In the genomic region with DNA sequence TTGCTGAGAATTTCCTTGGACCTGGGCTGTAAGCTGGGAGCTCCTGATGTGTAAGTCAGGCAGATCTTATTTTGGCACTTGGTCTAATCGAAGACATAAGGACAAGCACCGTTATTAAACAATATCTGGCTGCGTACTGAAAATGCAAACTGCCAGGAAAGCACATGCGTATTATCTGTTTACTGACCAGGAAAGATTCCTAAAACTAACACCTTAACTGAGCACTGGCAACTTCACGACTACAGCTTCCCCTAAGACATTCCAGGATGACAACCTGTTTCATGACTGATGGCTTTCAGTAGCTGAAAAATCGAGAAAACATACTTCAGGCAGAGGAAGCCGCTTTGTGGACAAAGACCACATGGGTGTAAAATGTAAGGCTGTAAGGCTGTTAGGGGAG, we compare ENCODE assay signal across 9 mouse cellular contexts. TPM values are rescaled to one million over a fixed set of nuclear protein-coding genes. Genes with fewer than 3 reads are reported as not detected.
DNase-seq lines count a peak whose midpoint lies in the region; ATAC-seq and TF ChIP-seq lines count a peak whose summit lies in the region.
"Had no signal": no experiment of that assay in that cellular context is flagged by ENCODE, and none has a peak within 500 bp of the region (broad histone marks: within the 10 kb centered on the region; RNA-seq: fewer than 3 reads in every experiment).

No protein-coding gene starts in this region.

- TF ChIP-seq CTCF in G1E (IDR thresholded peaks at IDR 0.05; ENCODE audit: low read depth, low read length), result no peak
- TF ChIP-seq CTCF in heart, postnatal 0 days (IDR thresholded peaks at IDR 0.05; ENCODE audit: low read depth), result no peak

- H3K9me3 ChIP-seq in heart, embryonic 13.5 days, result no peaks in the 10 kb centered on the region
- no peaks in the 10 kb centered on the region for H3K9me3 ChIP-seq in G1E (replicated peaks)
- no peaks in the 10 kb centered on the region for H3K9me3 ChIP-seq in heart, postnatal 0 days (replicated peaks; ENCODE audit: control insufficient read depth, low read length)
- no peaks in the 10 kb centered on the region for H3K9me3 ChIP-seq in midbrain, embryonic 10.5 days (replicated peaks)

- no peak for DNase-seq in heart, postnatal 36 days
- no peak for DNase-seq in G1E (ENCODE audit: low spot score)
- DNase-seq in heart, postnatal 0 days (ENCODE audit: low spot score), result no peak
- DNase-seq in midbrain, embryonic 10.5 days (ENCODE audit: low spot score), result no peak
- DNase-seq in ovary, postnatal 36 days (ENCODE audit: low spot score), result no peak
- DNase-seq in thymus, postnatal 36 days, result no peak
- no peak for DNase-seq in cerebellum, adult 8-10 months

- H3K4me3 ChIP-seq in heart, embryonic 13.5 days, result peak overlapping the region; percentile 99
- H3K4me3 ChIP-seq in G1E (ENCODE audit: low read depth, low read length), result peak overlapping the region; percentile 98
- H3K4me3 ChIP-seq in heart, postnatal 0 days (ENCODE audit: low read depth, low read length), result peak overlapping the region; percentile 94
- H3K4me3 ChIP-seq in midbrain, embryonic 10.5 days, result peak overlapping the region; percentile 84

- peaks cover 37% of the 10 kb centered on the region for H3K4me1 ChIP-seq in heart, embryonic 13.5 days
- H3K4me1 ChIP-seq in G1E (ENCODE audit: insufficient read depth, low read depth, low read length), result peaks cover 23% of the 10 kb centered on the region
- H3K4me1 ChIP-seq in heart, postnatal 0 days (ENCODE audit: control insufficient read depth, insufficient read depth), result peaks cover 20% of the 10 kb centered on the region
- peaks cover 15% of the 10 kb centered on the region for H3K4me1 ChIP-seq in midbrain, embryonic 10.5 days

- H3K9ac ChIP-seq in heart, embryonic 13.5 days, result peak overlapping the region; percentile 79
- H3K9ac ChIP-seq in heart, postnatal 0 days (replicated peaks; ENCODE audit: low read depth, low read length), result peak overlapping the region; percentile 70

- 31% methylated on average over 7 of the region's 7 CpGs for WGBS in heart, embryonic 13.5 days
- WGBS in heart, postnatal 0 days, result 33% methylated on average over 7 of the region's 7 CpGs
- 43% methylated on average over 7 of the region's 7 CpGs for WGBS in midbrain, embryonic 10.5 days

- ATAC-seq in heart, embryonic 13.5 days (ENCODE audit: extremely low read depth, insufficient number of reproducible peaks, low FRiP score, low TSS enrichment), result no peak
- no peak for ATAC-seq in G1E (ENCODE audit: extremely low read depth, insufficient number of reproducible peaks, low FRiP score, poor library complexity, severe bottlenecking)
- no peak for ATAC-seq in heart, postnatal 0 days (ENCODE audit: insufficient read depth, low read depth)

- peak overlapping the region; percentile 83 for H3K4me2 ChIP-seq in heart, embryonic 13.5 days
- H3K4me2 ChIP-seq in heart, postnatal 0 days (ENCODE audit: low read depth, low read length), result peak overlapping the region; percentile 60

- no peaks in the 10 kb centered on the region for H3K36me3 ChIP-seq in heart, embryonic 13.5 days
- H3K36me3 ChIP-seq in G1E (replicated peaks), result peaks cover 7% of the 10 kb centered on the region
- no peaks in the 10 kb centered on the region for H3K36me3 ChIP-seq in heart, postnatal 0 days (replicated peaks; ENCODE audit: control insufficient read depth, insufficient read depth, low read length)
- H3K36me3 ChIP-seq in midbrain, embryonic 10.5 days, result 0 out of 2 replicates have a peak, but pooled peaks cover 2% of the 10 kb centered on the region

- no peaks in the 10 kb centered on the region for H3K27me3 ChIP-seq in heart, embryonic 13.5 days (replicated peaks)
- peaks cover 6% of the 10 kb centered on the region for H3K27me3 ChIP-seq in G1E (ENCODE audit: insufficient read depth, low read length)
- H3K27me3 ChIP-seq in heart, postnatal 0 days (ENCODE audit: control insufficient read depth, insufficient read depth, low read length), result no peaks in the 10 kb centered on the region
- H3K27me3 ChIP-seq in midbrain, embryonic 10.5 days (ENCODE audit: low read depth, poor library complexity, severe bottlenecking), result no peaks in the 10 kb centered on the region

- intact Hi-C loops in heart, postnatal 36 days (cut with DNase I), result loop anchor here (5.0 kb wide), 2 partner anchors 85 to 135 kb away; partner anchors contain the start of gene Flnc

- no peak for TF ChIP-seq EP300 in heart, postnatal 0 days (IDR thresholded peaks at IDR 0.05; ENCODE audit: low read depth)

- peak overlapping the region; percentile 96 for H3K27ac ChIP-seq in heart, embryonic 13.5 days (replicated peaks)
- peak overlapping the region; percentile 94 for H3K27ac ChIP-seq in heart, postnatal 0 days (ENCODE audit: low read depth)
- H3K27ac ChIP-seq in midbrain, embryonic 10.5 days (replicated peaks), result peak overlapping the region; percentile 92

RNA-seq across cellular contexts. Expression of gene Calu, which starts 0.7 kb away (rescaled TPM):
- polyA plus RNA-seq in heart, embryonic 13.5 days (2015; fragmentation: Nextera tagmentation; extraction: Ambion mirVana), result 409 and 427 TPM in 2 replicates
- total RNA-seq in heart, postnatal 36 days (2021), result 100 to 1,000 TPM; 240 to 254 TPM
- total RNA-seq in G1E (2014; fragmentation: Nextera tagmentation), result 62.8 and 71.9 TPM in 2 replicates
- 107 and 113 TPM in 2 replicates for total RNA-seq in G1E (2017)
- 15.6 and 25.4 TPM in 2 replicates for polyA plus RNA-seq in G1E (2012)
- 296 and 341 TPM in 2 replicates for total RNA-seq in heart, postnatal 0 days (2014; rRNA removed; ENCODE audit: low replicate concordance)
- 278 and 287 TPM in 2 replicates for polyA plus RNA-seq in heart, postnatal 0 days (2015; fragmentation: Nextera tagmentation; extraction: Ambion mirVana)
- polyA plus RNA-seq in midbrain, embryonic 10.5 days (2016; fragmentation: Nextera tagmentation; extraction: Ambion mirVana), result 246 and 248 TPM in 2 replicates

RNA-seq across cellular contexts. Expression of gene Fam71f1, which starts 28.2 kb away (rescaled TPM):
- 0.21 and 0.32 TPM in 2 replicates for polyA plus RNA-seq in heart, embryonic 13.5 days (2015; fragmentation: Nextera tagmentation; extraction: Ambion mirVana)
- total RNA-seq in heart, postnatal 36 days (2021), result not detected
- total RNA-seq in G1E (2014; fragmentation: Nextera tagmentation), result not detected in 2 replicates
- 0.16 and 0.35 TPM in 2 replicates for total RNA-seq in G1E (2017)
- not detected in 2 replicates for polyA plus RNA-seq in G1E (2012)
- total RNA-seq in heart, postnatal 0 days (2014; rRNA removed; ENCODE audit: low replicate concordance), result not detected in 2 replicates
- polyA plus RNA-seq in heart, postnatal 0 days (2015; fragmentation: Nextera tagmentation; extraction: Ambion mirVana), result 0.07 TPM in 1 of 2 replicates, not detected in the other
- not detected in 2 replicates for polyA plus RNA-seq in midbrain, embryonic 10.5 days (2016; fragmentation: Nextera tagmentation; extraction: Ambion mirVana)
- total RNA-seq: hematopoietic stem cell, adult 5-6 weeks had no signal

RNA-seq across cellular contexts. Expression of gene Opn1sw, which starts 41.1 kb away (rescaled TPM):
- 0.51 and 0.55 TPM in 2 replicates for polyA plus RNA-seq in heart, embryonic 13.5 days (2015; fragmentation: Nextera tagmentation; extraction: Ambion mirVana)
- total RNA-seq in heart, postnatal 36 days (2021), result under 1 TPM in 1 of 2 experiments, not detected in 1; 0.11 TPM
- not detected in 2 replicates for total RNA-seq in G1E (2014; fragmentation: Nextera tagmentation)
- total RNA-seq in G1E (2017), result 0.27 TPM in 1 of 2 replicates, not detected in the other
- polyA plus RNA-seq in G1E (2012), result not detected in 2 replicates
- total RNA-seq in heart, postnatal 0 days (2014; rRNA removed; ENCODE audit: low replicate concordance), result 15.1 TPM in 1 of 2 replicates, not detected in the other
- 0.12 and 0.40 TPM in 2 replicates for polyA plus RNA-seq in heart, postnatal 0 days (2015; fragmentation: Nextera tagmentation; extraction: Ambion mirVana)
- 0.14 and 0.20 TPM in 2 replicates for polyA plus RNA-seq in midbrain, embryonic 10.5 days (2016; fragmentation: Nextera tagmentation; extraction: Ambion mirVana)
- total RNA-seq: hematopoietic stem cell, adult 5-6 weeks had no signal

RNA-seq across cellular contexts. Expression of gene Ccdc136, which starts 48.9 kb away (rescaled TPM):
- polyA plus RNA-seq in heart, embryonic 13.5 days (2015; fragmentation: Nextera tagmentation; extraction: Ambion mirVana), result 24.0 and 27.6 TPM in 2 replicates
- total RNA-seq in heart, postnatal 36 days (2021), result 1 to 10 TPM; 1.7 to 3.0 TPM
- not detected in 2 replicates for total RNA-seq in G1E (2014; fragmentation: Nextera tagmentation)
- 0.11 and 0.23 TPM in 2 replicates for total RNA-seq in G1E (2017)
- polyA plus RNA-seq in G1E (2012), result 0.02 and 0.04 TPM in 2 replicates
- total RNA-seq in heart, postnatal 0 days (2014; rRNA removed; ENCODE audit: low replicate concordance), result 14.9 and 15.7 TPM in 2 replicates
- 10.6 and 14.3 TPM in 2 replicates for polyA plus RNA-seq in heart, postnatal 0 days (2015; fragmentation: Nextera tagmentation; extraction: Ambion mirVana)
- 20.9 and 21.7 TPM in 2 replicates for polyA plus RNA-seq in midbrain, embryonic 10.5 days (2016; fragmentation: Nextera tagmentation; extraction: Ambion mirVana)
